Mouse (Mus musculus) intestine, embryonic 16.5 days (tissue): Measurements from ENCODE around the gene Slc25a22. TPM values are rescaled to one million over a fixed set of nuclear protein-coding genes. Genes with fewer than 3 reads are reported as not detected.

Experiments
- ATAC-seq: fragments of 200-750 bp; cut with Nextera tagmentation; 2 replicates; pipeline ENCODE4 v1.8.0; 2017; ENCODE audit warnings: moderate TSS enrichment, moderate library complexity
- H3K27ac ChIP-seq: fragments of 300-500 bp; sonication (generic); 2 replicates; pipeline ENCODE4 v1.5.1; 2014; ENCODE audit warnings: mild to moderate bottlenecking, low read length
- H3K27me3 ChIP-seq: fragments of 300-500 bp; sonication (generic); replicated peaks from 2 replicates; pipeline ENCODE4 v1.6.1; 2014; ENCODE audit warnings: low read length, control low read depth, mixed read lengths; ENCODE audit not compliant: control insufficient read depth, insufficient read depth
- H3K36me3 ChIP-seq: fragments of 300-500 bp; sonication (generic); 2 replicates; pipeline ENCODE4 v1.6.1; 2014; ENCODE audit warnings: low read length, control low read depth; ENCODE audit not compliant: control insufficient read depth, insufficient read depth
- H3K4me1 ChIP-seq: fragments of 300-500 bp; sonication (generic); 2 replicates; pipeline ENCODE4 v1.6.1; 2014; ENCODE audit warnings: low read length, control low read depth, mixed read lengths; ENCODE audit not compliant: control insufficient read depth, insufficient read depth
- H3K4me2 ChIP-seq: fragments of 300-500 bp; sonication (generic); 2 replicates; pipeline ENCODE4 v1.6.1; 2014; ENCODE audit warnings: low read depth, low read length, control low read depth
- H3K4me3 ChIP-seq: fragments of 300-500 bp; sonication (generic); 2 replicates; pipeline ENCODE4 v1.5.1; 2014; ENCODE audit warnings: mild to moderate bottlenecking, low read length
- H3K9ac ChIP-seq: fragments of 300-500 bp; sonication (generic); 2 replicates; pipeline ENCODE4 v1.6.1; 2014; ENCODE audit warnings: low read depth, low read length
- H3K9me3 ChIP-seq: fragments of 300-500 bp; sonication (generic); 2 replicates; pipeline ENCODE4 v1.6.1; 2016; ENCODE audit warnings: low read length, control low read depth; ENCODE audit not compliant: control insufficient read depth
- WGBS: fragments of 180-500 bp; shearing (Covaris S2); extraction: QIAGEN DNeasy Blood & Tissue Kit; methylation state at CpG from one replicate; pipeline ENCODE4 v1.1.7; 2014; 5-methylcytosine and 5-hydroxymethylcytosine counted together
- polyA plus RNA-seq: library from polyadenylated mRNA; unstranded; fragments of >200 nt; fragmentation: Nextera tagmentation; extraction: Ambion mirVana; gene quantifications from 2 replicates; pipeline ENCODE4 v1.2.1, GENCODE M21; 2015

The Slc25a22 gene
- polyA plus RNA-seq, 1 experiment from 2014 or later, result 34.6 TPM

DNA sequence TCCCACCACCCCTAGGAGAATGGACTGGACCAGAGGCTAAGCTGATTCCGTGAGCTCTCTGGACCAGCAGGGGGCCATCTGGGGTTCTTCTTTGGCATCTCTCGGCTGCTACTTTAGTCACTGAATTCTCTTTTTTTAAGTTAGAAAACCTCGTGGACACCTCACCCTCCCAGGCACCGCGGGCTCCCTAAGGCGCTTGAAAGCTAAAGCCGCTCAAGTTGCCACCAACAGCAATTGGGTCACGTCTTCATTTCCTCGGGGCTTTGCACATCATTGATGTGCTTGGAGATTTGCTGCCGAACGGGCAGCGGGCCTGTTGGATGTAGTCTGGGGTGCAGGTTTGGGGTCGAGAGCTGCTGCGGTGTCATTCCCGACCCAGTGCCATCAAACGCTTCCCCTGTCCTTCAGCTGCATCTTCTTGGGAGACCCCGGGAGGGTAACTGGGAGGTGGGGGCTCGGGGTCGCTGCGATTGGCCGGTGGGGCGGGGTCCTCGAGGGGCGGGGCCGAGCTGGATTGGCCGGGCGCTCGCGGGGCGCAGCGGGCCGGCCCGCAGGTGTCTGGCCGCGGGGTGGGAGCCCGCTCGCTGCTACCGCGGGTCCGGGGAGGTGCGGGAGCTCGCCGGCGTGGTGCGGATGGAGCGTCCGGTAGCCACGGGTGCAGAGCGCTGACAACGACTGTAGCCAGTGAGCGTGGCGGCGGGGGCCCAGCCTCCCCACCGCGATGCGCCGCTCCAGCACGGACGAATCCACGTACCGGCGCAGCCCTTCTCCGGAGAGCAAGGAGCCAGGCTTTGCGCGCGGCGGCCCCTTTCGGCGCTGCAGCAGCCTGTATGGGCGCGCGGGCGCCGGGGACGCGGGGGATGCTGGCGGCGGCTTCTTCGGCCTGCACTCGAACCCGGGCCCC is 44.1 kb upstream of the Slc25a22 start:
- H3K9me3 ChIP-seq, result no peaks in the 10 kb centered on the region
- H3K9ac ChIP-seq, result peak overlapping the region; percentile 63
- H3K27me3 ChIP-seq, result peaks cover 18% of the 10 kb centered on the region; the same call in 1 of the 2 replicates
- no peak overlapping the region for H3K27ac ChIP-seq
- H3K4me1 ChIP-seq, result peaks cover 38% of the 10 kb centered on the region
- peak overlapping the region; percentile 55 for H3K4me3 ChIP-seq
- H3K4me2 ChIP-seq, result peak overlapping the region; percentile 97
- no peaks in the 10 kb centered on the region for H3K36me3 ChIP-seq
- ATAC-seq, result no peak; the same call in 1 of the 2 replicates
- WGBS, result 1% methylated on average over 80 of the region's 81 CpGs

- Histone ChIP-seq H3K4me2 (peak overlapping the region; percentile 97), H3K36me3 (no peaks in the 10 kb centered on the region), H3K4me1 (peaks cover 45% of the 10 kb centered on the region), H3K27ac (no peak overlapping the region), H3K27me3 (peaks cover 18% of the 10 kb centered on the region; the same call in 1 of the 2 replicates), H3K9ac (0 out of 2 replicates have a peak overlapping the region, but pooled peaks have one; percentile 19), H3K9me3 (no peaks in the 10 kb centered on the region), H3K4me3 (peak overlapping the region; percentile 55)
- 9% methylated on average over 10 of the region's 10 CpGs for whole genome bisulfite sequencing
- ATAC-seq, result peak; percentile 38
Measured at GRCm38 (mm10) chr7:141480842-141481497, 43.3 kb upstream of the Slc25a22 start.

- 0 out of 2 replicates have a peak overlapping the region, but pooled peaks have one; percentile 1 for H3K4me2 ChIP-seq
- H3K27me3 ChIP-seq, result peaks cover 18% of the 10 kb centered on the region; the same call in 1 of the 2 replicates
- H3K9ac ChIP-seq, result peak overlapping the region; percentile 61; the same call in 1 of the 2 replicates
- no peaks in the 10 kb centered on the region for H3K9me3 ChIP-seq
- H3K4me3 ChIP-seq, result no peak overlapping the region
- H3K27ac ChIP-seq, result peak overlapping the region; percentile 97
- no peaks in the 10 kb centered on the region for H3K36me3 ChIP-seq
- 55% methylated on average over 5 of the region's 5 CpGs for WGBS
- peaks cover 59% of the 10 kb centered on the region for H3K4me1 ChIP-seq
- no peak for ATAC-seq
Measured at GRCm38 (mm10) chr7:141478270-141478748, 40.6 kb upstream of the Slc25a22 start.

- Histone ChIP-seq H3K4me2 (peak overlapping the region; percentile 93), H3K27ac (peak overlapping the region; percentile 97), H3K4me1 (peaks cover 59% of the 10 kb centered on the region), H3K36me3 (no peaks in the 10 kb centered on the region), H3K9ac (peak overlapping the region; percentile 61), H3K27me3 (peaks cover 16% of the 10 kb centered on the region; the same call in 1 of the 2 replicates), H3K4me3 (peak overlapping the region; percentile 88; the same call in 1 of the 2 replicates), H3K9me3 (no peaks in the 10 kb centered on the region)
- no peak for ATAC-seq
- 36% methylated on average over 4 of the region's 4 CpGs for WGBS
Measured at GRCm38 (mm10) chr7:141477578-141478269, 40.0 kb upstream of the Slc25a22 start.

GRCm38 (mm10) chr7:141476981-141477370 is 39.3 kb upstream of the Slc25a22 start:
- H3K27ac ChIP-seq, result peak overlapping the region; percentile 97
- H3K9ac ChIP-seq, result peak overlapping the region; percentile 61
- peaks cover 51% of the 10 kb centered on the region for H3K4me1 ChIP-seq
- no peak for ATAC-seq
- H3K4me2 ChIP-seq, result peak overlapping the region; percentile 93
- 24% methylated on average over 7 of the region's 7 CpGs for WGBS
- H3K9me3 ChIP-seq, result no peaks in the 10 kb centered on the region
- H3K27me3 ChIP-seq, result peaks cover 8% of the 10 kb centered on the region; the same call in 1 of the 2 replicates
- H3K36me3 ChIP-seq, result no peaks in the 10 kb centered on the region
- H3K4me3 ChIP-seq, result peak overlapping the region; percentile 88

DNA sequence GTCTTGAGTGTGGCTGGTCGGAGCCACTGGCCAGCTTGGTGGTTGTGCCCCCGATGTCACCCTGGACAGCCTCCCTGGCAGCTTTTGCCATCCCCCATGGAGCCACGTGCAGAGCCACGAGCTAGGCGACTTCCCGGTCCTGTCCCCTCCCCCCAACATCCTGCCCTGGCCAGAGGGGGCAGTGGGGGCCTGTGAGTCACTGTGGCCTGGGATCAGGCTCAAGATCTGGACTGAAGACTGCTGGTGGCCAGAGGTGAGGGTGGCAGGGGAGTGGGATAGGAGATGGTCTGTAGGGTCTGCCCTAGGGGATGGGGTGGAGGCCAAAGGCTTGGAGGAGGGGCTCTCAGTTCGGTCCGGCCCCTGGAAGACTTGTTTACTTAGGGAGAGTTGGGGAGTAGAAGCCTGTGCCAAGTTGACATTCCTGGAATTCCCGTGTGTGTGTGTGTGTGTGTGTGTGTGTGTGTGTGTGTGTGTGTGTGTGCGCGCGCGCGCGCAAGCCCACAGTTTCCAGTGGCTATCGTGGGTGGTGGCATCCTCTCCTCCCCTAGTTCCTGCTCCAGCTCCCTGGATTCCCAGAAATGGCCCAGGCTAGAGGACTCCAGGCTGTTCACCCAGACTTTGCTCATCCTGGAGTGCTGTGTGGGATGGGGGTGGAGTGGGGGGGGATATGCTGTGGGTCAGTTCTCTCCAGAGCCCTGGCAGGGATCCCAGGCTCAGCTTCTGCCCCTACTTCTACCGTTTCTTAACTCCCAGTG is 38.7 kb upstream of the Slc25a22 start:
- H3K4me3 ChIP-seq, result peak overlapping the region; percentile 88
- WGBS, result 1% methylated on average over 17 of the region's 17 CpGs
- peak; percentile 70 for ATAC-seq
- peaks cover 4% of the 10 kb centered on the region; the same call in 1 of the 2 replicates for H3K27me3 ChIP-seq
- H3K9me3 ChIP-seq, result no peaks in the 10 kb centered on the region
- H3K27ac ChIP-seq, result peak overlapping the region; percentile 97
- H3K36me3 ChIP-seq, result no peaks in the 10 kb centered on the region
- H3K4me1 ChIP-seq, result peaks cover 46% of the 10 kb centered on the region
- H3K4me2 ChIP-seq, result peak overlapping the region; percentile 93
- peak overlapping the region; percentile 90 for H3K9ac ChIP-seq

DNA sequence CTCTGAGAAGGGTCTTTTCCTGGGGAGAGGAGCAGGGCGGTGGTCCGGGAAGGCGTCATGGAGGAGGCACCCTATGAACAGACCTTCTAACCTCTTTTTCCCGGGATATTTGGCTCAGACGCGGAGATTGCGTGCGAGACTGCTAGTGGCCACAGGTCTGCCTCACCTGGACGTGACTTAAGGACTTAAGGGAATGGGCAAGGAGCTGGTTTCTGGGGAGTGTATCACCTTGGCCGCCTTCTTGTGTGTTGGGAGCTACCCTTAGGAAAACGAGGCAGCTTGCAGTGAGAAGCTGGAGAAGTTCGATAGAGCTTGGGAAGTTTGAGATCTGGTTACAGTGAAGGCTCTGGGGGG is 38.1 kb upstream of the Slc25a22 start:
- Histone ChIP-seq H3K27me3 (no peaks in the 10 kb centered on the region), H3K9me3 (no peaks in the 10 kb centered on the region), H3K9ac (peak overlapping the region; percentile 90), H3K4me3 (peak overlapping the region; percentile 88), H3K4me2 (peak overlapping the region; percentile 93), H3K4me1 (peaks cover 40% of the 10 kb centered on the region), H3K36me3 (0 out of 2 replicates have a peak, but pooled peaks cover 2% of the 10 kb centered on the region), H3K27ac (peak overlapping the region; percentile 97)
- WGBS, result 2% methylated on average over 12 of the region's 12 CpGs
- 0 out of 2 replicates have a peak, but pooled peaks have one; percentile 1 for ATAC-seq

GRCm38 (mm10) chr7:141475011-141475804 is 37.5 kb upstream of the Slc25a22 start, which contains the start of the genes Polr2l and Tspan4:
Gene Polr2l (minus strand): TSS chr7:141475132.
Gene Tspan4 (plus strand): TSS chr7:141475240.
- peaks cover 7% of the 10 kb centered on the region; the same call in 1 of the 2 replicates for H3K36me3 ChIP-seq
- under 1% methylated on average over 87 of the region's 87 CpGs for WGBS
- peak; percentile 71 for ATAC-seq

More at GRCm38 (mm10) chr7:141475011-141475804, 37.5 kb upstream of the Slc25a22 start, which contains the start of the genes Polr2l and Tspan4:
- Histone ChIP-seq H3K4me3 (peak within 1 kb of the TSS; percentile 88), H3K4me2 (peak within 1 kb of the TSS; percentile 93), H3K9ac (peak within 1 kb of the TSS; percentile 90), H3K9me3 (no peaks in the 10 kb centered on the region), H3K27ac (peak within 1 kb of the TSS; percentile 97), H3K27me3 (no peaks in the 10 kb centered on the region), H3K4me1 (peaks cover 40% of the 10 kb centered on the region)
